Mouse (Mus musculus) midbrain, embryonic 13.5 days (tissue): ENCODE results near the gene Tmem178. TPM values are rescaled to one million over a fixed set of nuclear protein-coding genes. Genes with fewer than 3 reads are reported as not detected.

Experiments used
- ATAC-seq: fragments of 200-750 bp; cut with Nextera tagmentation; 2 replicates; pipeline ENCODE4 v1.8.0; 2017; ENCODE audit warnings: mild to moderate bottlenecking, moderate TSS enrichment, moderate library complexity
- H3K27ac ChIP-seq: fragments of 300-500 bp; sonication (generic); 2 replicates; pipeline ENCODE4 v1.5.1; 2015; ENCODE audit warnings: inconsistent platforms, mild to moderate bottlenecking, moderate library complexity
- H3K27me3 ChIP-seq: fragments of 300-500 bp; sonication (generic); 2 replicates; pipeline ENCODE4 v1.6.1; 2015; ENCODE audit warnings: mild to moderate bottlenecking, inconsistent platforms
- H3K36me3 ChIP-seq: fragments of 300-500 bp; sonication (generic); 2 replicates; pipeline ENCODE4 v1.6.1; 2015; ENCODE audit warnings: mild to moderate bottlenecking, inconsistent platforms
- H3K4me1 ChIP-seq: fragments of 300-500 bp; sonication (generic); replicated peaks from 2 replicates; pipeline ENCODE4 v1.6.1; 2015; ENCODE audit warnings: inconsistent platforms
- H3K4me2 ChIP-seq: fragments of 300-500 bp; sonication (generic); replicated peaks from 2 replicates; pipeline ENCODE4 v1.6.1; 2015; ENCODE audit warnings: moderate library complexity, mild to moderate bottlenecking, inconsistent platforms
- H3K4me3 ChIP-seq: fragments of 300-500 bp; sonication (generic); replicated peaks from 2 replicates; pipeline ENCODE4 v1.5.1; 2015; ENCODE audit warnings: mild to moderate bottlenecking, inconsistent platforms
- H3K9ac ChIP-seq: fragments of 300-500 bp; sonication (generic); replicated peaks from 2 replicates; pipeline ENCODE4 v1.6.1; 2015; ENCODE audit warnings: mild to moderate bottlenecking, inconsistent platforms
- H3K9me3 ChIP-seq: fragments of 300-500 bp; sonication (generic); 2 replicates; pipeline ENCODE4 v1.6.1; 2016; ENCODE audit warnings: mild to moderate bottlenecking, inconsistent platforms
- WGBS: fragments of 180-500 bp; shearing (Covaris S2); methylation state at CpG from one replicate; pipeline ENCODE4 v1.1.7; 2015; 5-methylcytosine and 5-hydroxymethylcytosine counted together
- polyA plus RNA-seq: library from polyadenylated mRNA; unstranded; fragments of >200 nt; fragmentation: Nextera tagmentation; extraction: Ambion mirVana; gene quantifications from 2 replicates; pipeline ENCODE4 v1.2.1, GENCODE M21; 2015

Tmem178 gene
- polyA plus RNA-seq, 1 experiment from 2014 or later = 32.0 TPM

DNA sequence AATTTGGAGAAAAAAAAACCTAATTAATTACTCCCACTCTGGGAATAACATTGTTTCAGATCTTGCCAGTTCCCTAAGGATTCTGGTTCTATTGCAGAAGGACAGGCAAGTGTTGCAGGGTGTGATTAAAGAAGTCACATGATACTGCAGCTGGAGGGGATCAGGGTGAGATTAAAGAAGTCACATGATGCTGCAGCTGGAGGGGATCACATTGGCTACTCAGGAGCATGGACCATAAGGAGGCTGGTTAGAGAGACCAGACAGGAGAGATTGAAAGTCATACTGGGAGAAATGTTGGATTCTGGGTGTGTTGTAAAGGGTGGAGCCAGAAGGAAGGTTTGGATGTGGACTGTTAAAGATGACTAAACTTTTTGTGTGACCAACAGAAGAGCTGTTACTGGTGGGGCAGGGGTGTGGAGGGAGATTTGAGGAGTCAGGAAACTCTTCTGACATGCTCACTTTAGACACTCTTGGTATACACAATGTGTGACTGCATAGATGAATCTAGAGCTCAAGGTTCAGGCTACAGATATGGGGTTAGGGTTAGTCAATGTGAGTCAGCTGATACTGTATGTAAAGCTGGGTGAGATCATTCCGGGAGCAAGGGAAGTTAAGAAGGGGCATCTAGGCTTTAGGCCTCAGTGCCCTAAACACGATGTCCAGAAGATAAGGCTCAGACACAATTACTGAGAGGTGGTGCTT lies 94.4 kb downstream of the Tmem178 start:
- H3K4me2 ChIP-seq = no peak overlapping the region
- 90% methylated on average over 2 of the region's 2 CpGs for WGBS
- H3K4me1 ChIP-seq = no peaks in the 10 kb centered on the region

GRCm38 (mm10) chr17:81041662-81042061 lies 97.2 kb downstream of the Tmem178 start:
- no peak overlapping the region for H3K4me2 ChIP-seq
- no peaks in the 10 kb centered on the region for H3K27me3 ChIP-seq
- no peak for ATAC-seq
- no peak overlapping the region for H3K9ac ChIP-seq
- no peaks in the 10 kb centered on the region for H3K9me3 ChIP-seq
- H3K27ac ChIP-seq = no peak overlapping the region
- no peak overlapping the region for H3K4me3 ChIP-seq
- no peaks in the 10 kb centered on the region for H3K4me1 ChIP-seq
- peaks cover 21% of the 10 kb centered on the region for H3K36me3 ChIP-seq
- WGBS = 96% methylated on average over 2 of the region's 2 CpGs

More for the DNA sequence above, 94.4 kb downstream of the Tmem178 start:
- no peak overlapping the region for H3K27ac ChIP-seq
- H3K4me3 ChIP-seq = no peak overlapping the region
- no peak overlapping the region for H3K9ac ChIP-seq
- ATAC-seq = 0 out of 2 replicates have a peak, but pooled peaks have one; percentile 50
- H3K36me3 ChIP-seq = peaks cover 23% of the 10 kb centered on the region
- no peaks in the 10 kb centered on the region for H3K27me3 ChIP-seq
- H3K9me3 ChIP-seq = no peaks in the 10 kb centered on the region

- no peak overlapping the region for H3K9ac ChIP-seq
- H3K27ac ChIP-seq = no peak overlapping the region
- H3K4me3 ChIP-seq = no peak overlapping the region
- H3K9me3 ChIP-seq = no peaks in the 10 kb centered on the region
- H3K4me2 ChIP-seq = no peak overlapping the region
- H3K4me1 ChIP-seq = no peaks in the 10 kb centered on the region
- 69% methylated on average over 3 of the region's 3 CpGs for WGBS
- H3K36me3 ChIP-seq = peaks cover 17% of the 10 kb centered on the region
- no peaks in the 10 kb centered on the region for H3K27me3 ChIP-seq
- ATAC-seq = no peak
Observed at GRCm38 (mm10) chr17:81044356-81044755, 99.9 kb downstream of the Tmem178 start.

DNA sequence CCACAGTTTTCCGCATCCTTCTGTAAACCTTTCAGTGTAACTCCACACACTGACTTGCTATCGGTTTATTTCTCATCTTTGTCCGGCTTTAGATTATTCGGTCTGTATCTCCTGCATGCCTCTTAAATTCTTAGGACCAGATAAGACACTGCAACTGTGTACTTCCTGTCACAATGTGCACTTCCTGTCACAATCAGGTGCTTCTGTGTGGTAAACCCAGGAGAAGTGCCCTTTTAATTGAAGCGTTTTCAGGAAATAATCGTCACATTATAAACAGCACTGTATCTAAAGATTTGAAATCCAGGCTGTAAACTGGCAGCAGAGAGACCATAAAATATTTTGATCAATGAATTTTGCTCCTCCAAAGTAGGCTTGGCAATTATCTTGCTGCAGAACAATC lies 100.7 kb downstream of the Tmem178 start:
- H3K36me3 ChIP-seq = peaks cover 17% of the 10 kb centered on the region
- no peaks in the 10 kb centered on the region for H3K4me1 ChIP-seq
- H3K4me3 ChIP-seq = no peak overlapping the region
- no peak overlapping the region for H3K9ac ChIP-seq
- ATAC-seq = no peak
- H3K4me2 ChIP-seq = no peak overlapping the region
- H3K9me3 ChIP-seq = no peaks in the 10 kb centered on the region
- H3K27ac ChIP-seq = no peak overlapping the region
- WGBS = 96% methylated on average over 6 of the region's 6 CpGs
- no peaks in the 10 kb centered on the region for H3K27me3 ChIP-seq

DNA sequence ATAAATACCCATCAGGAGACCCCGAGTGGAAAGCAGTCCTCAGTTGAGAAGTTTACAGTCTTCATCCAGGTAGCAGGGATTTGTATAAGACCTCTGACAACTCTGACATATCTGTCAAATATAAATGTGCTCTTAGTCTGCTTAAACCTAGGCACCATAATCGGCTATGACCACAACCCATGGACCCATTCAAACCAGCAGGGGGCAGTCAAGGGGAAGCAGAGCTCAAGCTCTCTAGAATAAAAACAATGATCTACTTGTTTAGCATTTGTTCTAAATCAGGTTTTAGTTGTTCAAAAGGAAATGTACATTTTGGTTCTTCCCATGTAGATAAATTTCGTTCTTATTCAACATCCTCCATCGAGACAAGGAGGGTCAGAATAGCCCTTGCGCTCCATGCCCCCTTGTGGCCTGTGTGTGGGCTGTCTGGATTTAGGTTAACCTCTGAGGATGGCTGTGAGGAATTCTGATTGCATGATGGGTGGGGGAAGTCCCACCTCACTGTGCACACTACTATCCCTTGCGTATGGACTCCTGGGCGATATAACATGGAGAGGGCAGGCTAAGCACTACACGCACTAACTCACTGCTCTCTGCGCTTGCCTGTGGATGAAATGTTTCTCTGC lies 101.2 kb downstream of the Tmem178 start:
- no peaks in the 10 kb centered on the region for H3K4me1 ChIP-seq
- WGBS = 92% methylated on average over 9 of the region's 9 CpGs
- H3K4me2 ChIP-seq = no peak overlapping the region

GRCm38 (mm10) chr17:81047930-81048564 lies 103.6 kb downstream of the Tmem178 start:
- H3K4me2 ChIP-seq = no peak overlapping the region
- no peaks in the 10 kb centered on the region for H3K4me1 ChIP-seq
- ATAC-seq = no peak
- H3K9me3 ChIP-seq = no peaks in the 10 kb centered on the region
- peaks cover 24% of the 10 kb centered on the region for H3K36me3 ChIP-seq
- H3K9ac ChIP-seq = no peak overlapping the region
- H3K27ac ChIP-seq = no peak overlapping the region
- no peaks in the 10 kb centered on the region for H3K27me3 ChIP-seq
- H3K4me3 ChIP-seq = no peak overlapping the region
- 88% methylated on average over 7 of the region's 7 CpGs for WGBS

More for the DNA sequence above, 101.2 kb downstream of the Tmem178 start:
- Histone ChIP-seq H3K9me3 (no peaks in the 10 kb centered on the region), H3K9ac (no peak overlapping the region), H3K27ac (no peak overlapping the region), H3K36me3 (peaks cover 20% of the 10 kb centered on the region), H3K27me3 (no peaks in the 10 kb centered on the region), H3K4me3 (no peak overlapping the region)
- no peak for ATAC-seq

Other genes starting within 250 kb of the Tmem178 start
- gene Map4k3, start 216.1 kb upstream of the Tmem178 start, polyA plus RNA-seq = 22.6 and 23.5 TPM in 2 replicates
- 8.7 TPM in 2 replicates for gene Thumpd2, start 120.5 kb downstream of the Tmem178 start, polyA plus RNA-seq